Mouse (Mus musculus): Measurements from ENCODE around the gene Pdpk1.

DNA sequence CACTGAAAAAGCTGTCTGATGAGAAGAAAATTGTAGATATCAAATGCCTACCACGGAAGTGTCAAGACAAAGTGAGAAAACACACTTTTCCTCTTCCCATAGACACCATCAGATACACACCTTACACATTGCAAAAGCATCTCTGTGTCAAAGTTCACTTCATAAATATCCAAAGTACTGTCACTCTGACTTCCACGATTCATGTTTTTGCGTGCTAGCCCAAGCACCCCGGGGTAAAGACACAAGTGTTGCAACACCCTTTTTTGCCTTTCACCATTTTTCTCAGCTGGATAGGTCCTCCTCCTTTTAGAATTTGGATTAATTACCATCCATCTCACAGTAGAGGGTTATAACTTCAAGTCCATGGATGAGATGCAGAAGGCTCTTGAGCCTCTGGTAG is 10.8 kb downstream of the Pdpk1 start:
- TF ChIP-seq CTCF (IDR thresholded peaks at IDR 0.05; ENCODE audit: insufficient read depth, low read depth, low read length) (no peak), POLR2A (IDR thresholded peaks at IDR 0.05; ENCODE audit: insufficient read depth, low read depth, low read length) (no peak)
